Mouse (Mus musculus) kidney, embryonic 15.5 days (tissue): Measurements from ENCODE around the gene Mpeg1. TPM values are rescaled to one million over a fixed set of nuclear protein-coding genes. Genes with fewer than 3 reads are reported as not detected.

Source experiments
- ATAC-seq: fragments of 200-750 bp; cut with Nextera tagmentation; replicated peaks from 2 replicates; pipeline ENCODE4 v1.8.0; 2017; ENCODE audit warnings: moderate TSS enrichment; ENCODE audit not compliant: low FRiP score
- H3K27ac ChIP-seq: fragments of 300-500 bp; sonication (generic); 2 replicates; pipeline ENCODE4 v1.5.1; 2015; ENCODE audit warnings: mild to moderate bottlenecking, inconsistent platforms
- H3K27me3 ChIP-seq: fragments of 300-500 bp; sonication (generic); 2 replicates; pipeline ENCODE4 v1.6.1; 2015; ENCODE audit warnings: inconsistent platforms
- H3K36me3 ChIP-seq: fragments of 300-500 bp; sonication (generic); 2 replicates; pipeline ENCODE4 v1.6.1; 2015; ENCODE audit warnings: inconsistent platforms
- H3K4me1 ChIP-seq: fragments of 300-500 bp; sonication (generic); 2 replicates; pipeline ENCODE4 v1.6.1; 2015; ENCODE audit warnings: inconsistent platforms
- H3K4me2 ChIP-seq: fragments of 300-500 bp; sonication (generic); 2 replicates; pipeline ENCODE4 v1.6.1; 2015; ENCODE audit warnings: moderate library complexity, mild to moderate bottlenecking, inconsistent platforms
- H3K4me3 ChIP-seq: fragments of 300-500 bp; sonication (generic); replicated peaks from 2 replicates; pipeline ENCODE4 v1.5.1; 2015; ENCODE audit warnings: mild to moderate bottlenecking, inconsistent platforms
- H3K9ac ChIP-seq: fragments of 300-500 bp; sonication (generic); 2 replicates; pipeline ENCODE4 v1.6.1; 2015; ENCODE audit warnings: mild to moderate bottlenecking, inconsistent platforms
- H3K9me3 ChIP-seq: fragments of 300-500 bp; sonication (generic); replicated peaks from 2 replicates; pipeline ENCODE4 v1.6.1; 2016; ENCODE audit warnings: inconsistent platforms
- WGBS: fragments of 180-500 bp; shearing (Covaris S2); methylation state at CpG from one replicate; pipeline ENCODE4 v1.1.7; 2015; ENCODE audit warnings: mixed read lengths; 5-methylcytosine and 5-hydroxymethylcytosine counted together
- polyA plus RNA-seq: library from polyadenylated mRNA; unstranded; fragments of >200 nt; fragmentation: Nextera tagmentation; extraction: Ambion mirVana; gene quantifications from 2 replicates; pipeline ENCODE4 v1.2.1, GENCODE M21; 2015

The Mpeg1 gene
- 0.57 and 0.62 TPM in 2 replicates for polyA plus RNA-seq

DNA sequence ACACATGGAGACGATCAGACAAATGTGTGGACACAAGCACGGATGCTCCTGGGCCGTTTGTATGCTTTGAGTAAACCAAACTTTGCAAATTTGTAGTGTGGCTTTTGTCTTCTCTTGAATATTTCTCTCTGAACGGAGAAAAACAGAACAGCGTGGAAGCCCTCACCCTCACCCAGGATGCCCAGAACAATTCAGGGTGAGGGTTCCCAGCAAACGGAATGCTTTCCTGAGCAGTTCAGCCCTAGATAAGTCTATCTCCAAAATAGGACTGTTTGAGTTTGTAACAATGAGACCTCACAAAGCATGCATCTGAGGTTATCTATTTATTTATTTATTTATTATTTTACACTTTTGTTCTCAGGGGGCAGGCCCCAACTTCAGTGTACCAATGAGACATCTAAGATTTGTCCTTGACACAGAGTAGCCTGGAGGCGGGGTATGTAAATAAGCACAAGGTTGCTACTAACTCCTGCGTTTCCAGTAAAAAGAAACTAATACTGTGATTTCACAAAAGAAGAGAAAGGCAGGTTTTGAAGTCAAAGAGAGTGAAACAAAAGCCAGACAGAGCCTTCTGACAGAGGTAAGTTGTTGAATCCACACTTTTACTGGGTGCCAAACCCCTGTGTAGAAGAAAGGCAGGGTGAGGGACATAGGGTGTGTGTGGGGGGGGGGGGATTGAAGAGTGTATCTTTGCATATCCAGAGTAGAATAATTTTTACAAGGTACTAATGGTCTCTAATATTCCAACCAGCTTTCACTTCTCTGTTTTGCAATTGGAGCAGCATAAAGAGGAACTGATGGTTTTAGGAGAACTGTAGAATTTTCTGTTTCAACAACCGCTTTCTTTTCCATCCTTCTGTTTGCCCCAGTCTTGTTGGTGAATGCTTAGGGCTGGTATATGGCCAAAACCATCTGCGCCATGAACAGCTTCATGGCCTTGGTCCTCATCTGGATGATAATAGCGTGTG lies at the start of gene Mpeg1:
TSS of gene Mpeg1 (plus strand) at position 498 of the 968 bp plus-strand sequence.
- no peaks in the 10 kb centered on the region for H3K9me3 ChIP-seq
- no peaks in the 10 kb centered on the region for H3K27me3 ChIP-seq
- ATAC-seq: no peak
- no peak within 1 kb of the TSS for H3K4me2 ChIP-seq
- peaks cover 6% of the 10 kb centered on the region for H3K4me1 ChIP-seq
- H3K9ac ChIP-seq: no peak within 1 kb of the TSS
- no peaks in the 10 kb centered on the region for H3K36me3 ChIP-seq
- 81% methylated on average over 11 of the region's 11 CpGs for WGBS
- H3K27ac ChIP-seq: no peak within 1 kb of the TSS
- no peak within 1 kb of the TSS for H3K4me3 ChIP-seq

GRCm38 (mm10) chr19:12413737-12414136 lies 46.8 kb upstream of the Mpeg1 start:
- H3K27ac ChIP-seq: no peak overlapping the region
- ATAC-seq: no peak
- H3K4me2 ChIP-seq: no peak overlapping the region
- H3K4me3 ChIP-seq: no peak overlapping the region
- no peaks in the 10 kb centered on the region for H3K4me1 ChIP-seq
- no peaks in the 10 kb centered on the region for H3K27me3 ChIP-seq
- H3K9ac ChIP-seq: no peak overlapping the region
- H3K9me3 ChIP-seq: no peaks in the 10 kb centered on the region
- H3K36me3 ChIP-seq: no peaks in the 10 kb centered on the region

- ATAC-seq: no peak
- no peaks in the 10 kb centered on the region for H3K36me3 ChIP-seq
Observed at GRCm38 (mm10) chr19:12417361-12417760, 43.2 kb upstream of the Mpeg1 start, which contains the start of gene Olfr1441. Gene Olfr1441, plus strand, starts transcription at chr19:12417433.

DNA sequence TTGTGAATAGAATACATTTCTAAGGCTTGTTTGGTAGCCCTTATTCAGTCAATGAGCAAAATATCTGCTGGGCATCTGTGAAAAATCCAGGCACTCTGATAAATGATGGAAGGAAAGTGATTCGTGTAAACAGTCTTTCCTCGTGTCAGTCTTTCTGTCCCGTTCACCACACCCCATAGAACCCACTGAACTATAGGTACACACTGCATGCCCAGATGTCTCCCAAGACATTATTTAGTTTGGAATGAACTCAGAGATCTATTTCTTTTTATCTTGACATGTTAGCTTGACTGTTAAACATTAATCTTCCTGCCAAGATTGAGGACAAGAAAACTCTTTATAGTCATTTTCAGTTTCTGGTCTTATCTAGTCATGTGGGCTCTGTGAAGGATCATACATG lies 42.3 kb upstream of the Mpeg1 start:
- H3K9me3 ChIP-seq: no peaks in the 10 kb centered on the region
- ATAC-seq: no peak
- no peak overlapping the region for H3K9ac ChIP-seq
- H3K27ac ChIP-seq: no peak overlapping the region
- no peaks in the 10 kb centered on the region for H3K36me3 ChIP-seq
- H3K4me1 ChIP-seq: no peaks in the 10 kb centered on the region
- H3K27me3 ChIP-seq: no peaks in the 10 kb centered on the region
- H3K4me2 ChIP-seq: no peak overlapping the region
- WGBS: 73% methylated on average over 3 of the region's 3 CpGs
- H3K4me3 ChIP-seq: no peak overlapping the region

More at GRCm38 (mm10) chr19:12417361-12417760, 43.2 kb upstream of the Mpeg1 start, which contains the start of gene Olfr1441:
- H3K27me3 ChIP-seq: no peaks in the 10 kb centered on the region
- H3K4me2 ChIP-seq: no peak within 1 kb of the TSS
- H3K27ac ChIP-seq: no peak within 1 kb of the TSS
- no peak within 1 kb of the TSS for H3K9ac ChIP-seq
- H3K4me1 ChIP-seq: no peaks in the 10 kb centered on the region
- H3K4me3 ChIP-seq: no peak within 1 kb of the TSS
- H3K9me3 ChIP-seq: no peaks in the 10 kb centered on the region

- WGBS: 77% methylated on average over 6 of the region's 6 CpGs
- no peak overlapping the region for H3K9ac ChIP-seq
- H3K4me1 ChIP-seq: no peaks in the 10 kb centered on the region
- no peak overlapping the region for H3K4me3 ChIP-seq
- H3K36me3 ChIP-seq: no peaks in the 10 kb centered on the region
- no peak overlapping the region for H3K4me2 ChIP-seq
- no peak for ATAC-seq
- H3K27ac ChIP-seq: no peak overlapping the region
- no peaks in the 10 kb centered on the region for H3K9me3 ChIP-seq
- H3K27me3 ChIP-seq: no peaks in the 10 kb centered on the region
Observed at GRCm38 (mm10) chr19:12420555-12420954, 40.0 kb upstream of the Mpeg1 start.

- ATAC-seq: no peak
- 74% methylated on average over 1 of the region's 1 CpGs for WGBS
- Histone ChIP-seq H3K9me3 (no peaks in the 10 kb centered on the region), H3K4me1 (no peaks in the 10 kb centered on the region), H3K9ac (no peak overlapping the region), H3K4me3 (no peak overlapping the region), H3K36me3 (no peaks in the 10 kb centered on the region), H3K4me2 (no peak overlapping the region), H3K27ac (no peak overlapping the region), H3K27me3 (no peaks in the 10 kb centered on the region)
Observed at GRCm38 (mm10) chr19:12421680-12422079, 38.9 kb upstream of the Mpeg1 start.

- H3K27ac ChIP-seq: no peak overlapping the region
- H3K4me2 ChIP-seq: no peak overlapping the region
- ATAC-seq: no peak
- no peaks in the 10 kb centered on the region for H3K9me3 ChIP-seq
- no peaks in the 10 kb centered on the region for H3K4me1 ChIP-seq
- H3K9ac ChIP-seq: no peak overlapping the region
- no peaks in the 10 kb centered on the region for H3K36me3 ChIP-seq
- no peaks in the 10 kb centered on the region for H3K27me3 ChIP-seq
- H3K4me3 ChIP-seq: no peak overlapping the region
- 87% methylated on average over 5 of the region's 5 CpGs for WGBS
Observed at GRCm38 (mm10) chr19:12427101-12427500, 33.5 kb upstream of the Mpeg1 start.

DNA sequence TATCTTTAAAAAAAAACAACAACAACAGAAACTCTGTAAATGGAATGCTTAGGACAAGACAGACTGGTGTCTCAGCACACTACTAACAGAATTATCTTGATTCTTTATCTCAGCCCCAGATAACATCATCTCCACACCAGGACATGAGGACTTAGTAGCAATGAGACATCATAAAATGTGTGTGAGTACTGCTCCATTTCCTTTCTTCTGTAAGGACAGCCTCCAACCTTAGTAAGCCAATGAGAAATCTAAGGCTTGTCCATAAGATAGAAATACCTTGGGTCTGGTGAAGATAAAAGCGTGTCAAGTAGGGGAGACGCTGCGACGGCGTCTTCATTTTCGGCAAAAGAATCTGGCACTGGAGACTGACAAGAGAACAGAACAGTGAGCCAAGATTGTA lies 33.0 kb upstream of the Mpeg1 start, which contains the start of gene Pfpl:
TSS of gene Pfpl (plus strand) at position 301 of the 400 bp plus-strand sequence.
- ATAC-seq: no peak
- Histone ChIP-seq H3K27ac (no peak within 1 kb of the TSS), H3K36me3 (no peaks in the 10 kb centered on the region), H3K27me3 (no peaks in the 10 kb centered on the region), H3K4me1 (no peaks in the 10 kb centered on the region), H3K4me3 (no peak within 1 kb of the TSS), H3K4me2 (no peak within 1 kb of the TSS), H3K9me3 (no peaks in the 10 kb centered on the region), H3K9ac (no peak within 1 kb of the TSS)
- 92% methylated on average over 6 of the region's 6 CpGs for WGBS

DNA sequence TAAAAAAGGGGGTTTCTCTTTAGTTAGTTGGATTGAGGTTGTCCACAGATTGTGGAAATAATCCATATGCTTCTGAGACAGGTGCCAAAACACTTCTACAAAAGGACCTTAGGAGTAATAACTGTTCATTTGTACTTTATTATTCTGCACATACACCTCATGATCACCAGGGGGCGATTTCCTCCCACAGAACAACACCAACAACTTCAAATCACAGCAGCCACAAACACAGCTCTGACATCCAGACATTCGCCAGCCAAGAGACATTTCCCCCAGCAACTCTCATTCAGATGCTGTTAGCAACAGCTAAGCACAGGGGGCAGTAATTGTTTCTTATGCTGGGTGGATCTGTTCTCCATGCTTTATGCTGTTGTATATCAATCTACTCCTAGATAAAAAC lies 27.5 kb upstream of the Mpeg1 start:
- H3K4me3 ChIP-seq: no peak overlapping the region
- peak; percentile 52; the same call in 1 of the 2 replicates for ATAC-seq
- no peak overlapping the region for H3K9ac ChIP-seq
- no peaks in the 10 kb centered on the region for H3K27me3 ChIP-seq
- H3K27ac ChIP-seq: no peak overlapping the region
- H3K36me3 ChIP-seq: no peaks in the 10 kb centered on the region
- no peaks in the 10 kb centered on the region for H3K4me1 ChIP-seq
- 5% methylated on average over 2 of the region's 2 CpGs for WGBS
- no peak overlapping the region for H3K4me2 ChIP-seq
- no peaks in the 10 kb centered on the region for H3K9me3 ChIP-seq

- no peak for ATAC-seq
Observed at GRCm38 (mm10) chr19:12435011-12435416, 25.6 kb upstream of the Mpeg1 start.

GRCm38 (mm10) chr19:12435750-12436524 lies 24.6 kb upstream of the Mpeg1 start:
- Histone ChIP-seq H3K4me3 (no peak overlapping the region), H3K27me3 (no peaks in the 10 kb centered on the region), H3K4me2 (no peak overlapping the region), H3K27ac (no peak overlapping the region), H3K4me1 (no peaks in the 10 kb centered on the region), H3K9me3 (no peaks in the 10 kb centered on the region), H3K9ac (no peak overlapping the region), H3K36me3 (no peaks in the 10 kb centered on the region)
- 83% methylated on average over 4 of the region's 4 CpGs for WGBS
- no peak for ATAC-seq

More at GRCm38 (mm10) chr19:12435011-12435416, 25.6 kb upstream of the Mpeg1 start:
- Histone ChIP-seq H3K27ac (no peak overlapping the region), H3K4me1 (no peaks in the 10 kb centered on the region), H3K4me3 (no peak overlapping the region), H3K27me3 (no peaks in the 10 kb centered on the region), H3K9me3 (no peaks in the 10 kb centered on the region), H3K4me2 (no peak overlapping the region), H3K36me3 (no peaks in the 10 kb centered on the region), H3K9ac (no peak overlapping the region)
- 79% methylated on average over 4 of the region's 4 CpGs for WGBS

DNA sequence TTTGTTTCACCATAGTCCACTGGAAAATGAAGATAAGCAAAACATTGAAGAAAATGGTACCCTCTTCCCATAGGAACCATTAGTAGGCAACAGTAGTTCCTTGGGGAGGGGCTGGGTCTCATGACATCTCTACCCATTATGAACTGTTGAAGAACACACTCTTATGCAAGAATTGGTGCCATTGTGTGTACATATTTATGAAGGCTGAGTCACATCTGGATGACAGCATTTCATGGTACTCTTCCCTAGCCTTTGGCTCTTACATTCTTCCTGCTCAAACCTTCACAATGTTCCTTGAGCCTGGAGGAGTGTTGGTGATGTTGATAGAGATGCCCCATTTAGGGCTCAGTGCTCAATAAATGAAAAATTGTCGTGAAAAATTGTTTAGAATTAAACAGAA lies 21.0 kb upstream of the Mpeg1 start:
- Histone ChIP-seq H3K4me3 (no peak overlapping the region), H3K27me3 (no peaks in the 10 kb centered on the region), H3K9me3 (no peaks in the 10 kb centered on the region), H3K9ac (no peak overlapping the region), H3K4me2 (no peak overlapping the region), H3K27ac (no peak overlapping the region), H3K36me3 (no peaks in the 10 kb centered on the region), H3K4me1 (no peaks in the 10 kb centered on the region)
- 51% methylated on average over 1 of the region's 1 CpGs for WGBS
- no peak for ATAC-seq
